Mouse (Mus musculus) spleen, embryonic (tissue): ENCODE results near the gene Acadl.

Experiments used
- CTCF ChIA-PET: fragments of 350-600 bp; sonication (Branson Sonifier 250); formaldehyde crosslinking; loops from one replicate; lab custom pipeline; 2022; lab: Charles Lee

The Acadl gene

DNA sequence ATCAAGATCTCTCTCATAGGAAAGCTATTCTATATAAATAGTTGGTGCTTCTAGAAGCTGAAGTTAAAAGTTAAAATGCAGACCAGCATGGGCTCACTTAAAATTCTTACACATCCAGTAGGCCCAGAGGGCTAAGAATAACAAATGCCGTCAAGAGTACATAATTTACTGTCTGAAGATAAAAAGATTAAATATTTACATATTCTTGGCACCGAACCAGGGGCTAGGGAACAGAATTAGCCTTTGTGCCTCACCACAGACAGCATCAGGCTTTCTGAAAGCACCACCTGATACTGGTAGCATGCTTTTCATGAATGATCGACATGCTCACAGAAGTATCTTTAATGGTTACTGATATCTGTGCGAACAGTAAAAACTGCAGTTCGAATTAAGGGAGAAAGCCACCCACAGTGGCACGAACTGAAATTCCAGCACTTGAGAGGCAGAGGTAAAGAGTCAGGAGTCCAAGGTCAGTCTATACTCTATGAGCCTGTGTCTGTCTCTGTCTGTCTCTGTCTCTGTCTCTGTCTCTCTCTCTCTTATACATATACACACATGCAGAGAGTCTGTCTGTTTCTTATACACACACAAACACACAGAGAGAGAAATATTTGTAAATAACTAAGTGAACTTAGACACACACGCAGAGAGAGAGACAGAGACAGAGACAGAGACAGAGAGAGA lies 23.2 kb downstream of the Acadl start:
- CTCF ChIA-PET, result no interaction called here

DNA sequence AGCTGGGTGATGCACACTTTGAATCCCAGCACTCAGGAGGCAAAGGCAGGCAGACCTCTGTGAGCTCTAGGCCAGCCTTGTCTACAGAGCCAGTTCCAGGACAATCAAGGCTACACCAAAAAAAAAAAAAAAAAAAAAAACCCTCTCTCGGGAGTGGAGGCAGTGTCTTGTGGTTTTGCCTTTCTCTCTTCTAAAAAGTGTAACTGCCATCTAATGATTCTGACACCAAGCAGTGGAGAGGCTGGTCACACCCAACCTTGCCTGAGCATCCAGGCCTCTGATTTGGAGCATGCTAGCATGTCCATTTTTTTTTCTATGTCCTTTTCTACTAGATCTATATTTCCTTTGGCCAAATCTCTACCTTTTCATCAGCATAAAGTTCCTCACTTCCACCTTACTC lies 23.9 kb downstream of the Acadl start:
- CTCF ChIA-PET, result interaction anchor here (0.7 kb wide), 1 partner anchor 184 kb away, joined by 4 read pairs; no protein-coding TSS in a partner anchor

DNA sequence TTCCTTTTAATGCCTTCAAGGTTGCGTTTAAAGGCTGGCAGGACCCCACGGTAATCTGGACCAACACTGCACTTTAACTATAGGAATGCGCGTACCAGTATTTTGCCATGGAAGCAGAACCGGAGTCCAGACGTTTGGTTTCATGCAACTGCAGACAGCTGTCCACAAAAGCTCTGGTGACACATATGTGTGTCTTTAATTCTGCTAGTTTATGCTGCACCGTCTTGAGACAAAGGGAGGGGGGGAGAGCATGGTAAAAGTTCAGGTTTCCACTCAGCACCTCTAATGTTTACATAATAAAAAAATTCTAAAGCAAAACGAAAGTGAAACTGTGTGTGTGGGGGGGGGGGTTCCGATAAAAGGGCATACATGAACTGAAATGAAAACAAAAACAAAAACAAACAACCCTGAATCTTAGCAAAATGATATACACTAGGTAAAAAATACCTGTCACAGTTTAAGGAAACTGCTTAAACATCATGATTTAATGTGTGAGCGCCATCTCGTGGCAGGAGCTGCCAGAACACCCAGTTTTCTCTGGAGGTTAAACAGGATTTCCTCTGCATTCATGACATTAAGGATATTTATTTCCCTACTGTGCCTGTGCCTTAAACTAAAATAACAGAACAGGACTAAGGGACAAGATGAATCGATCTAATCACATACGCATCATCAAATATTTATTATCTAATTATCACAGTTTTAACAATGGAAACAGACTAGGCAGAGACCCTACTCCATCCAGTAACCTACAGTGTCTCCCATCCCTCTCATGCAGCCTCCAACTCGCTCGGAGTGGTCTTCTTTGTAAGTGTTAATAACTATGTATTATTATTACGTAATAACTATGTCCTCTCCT lies 24.7 kb downstream of the Acadl start:
- CTCF ChIA-PET, result interaction anchor here (0.6 to 0.7 kb wide), 3 partner anchors 152 to 1585 kb away, joined by 4 to 9 read pairs (median 5); no protein-coding TSS in a partner anchor

DNA sequence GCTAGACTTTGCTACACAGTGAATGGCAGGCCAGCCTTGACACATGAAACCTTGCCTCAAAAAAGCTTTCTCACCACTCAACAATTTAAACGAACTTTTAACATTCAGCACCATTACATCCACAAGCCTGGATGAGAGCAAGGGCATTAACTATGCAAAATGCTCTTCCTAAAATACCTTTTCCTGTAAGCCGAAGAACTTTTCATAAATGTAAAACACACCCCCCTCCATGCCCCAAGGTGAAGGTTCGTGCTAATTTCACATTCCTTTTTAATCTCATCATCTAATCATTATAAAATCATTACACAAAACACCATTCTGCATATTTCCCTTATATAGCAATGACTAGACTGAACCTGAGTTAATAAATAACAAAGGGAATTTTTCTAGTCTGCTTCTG lies 25.9 kb downstream of the Acadl start:
- CTCF ChIA-PET, result no interaction called here

GRCm38 (mm10) chr1:66832636-66833165 lies 30.4 kb downstream of the Acadl start:
- CTCF ChIA-PET, result interaction anchor here (0.7 kb wide), 1 partner anchor 116 kb away, joined by 3 read pairs; no protein-coding TSS in a partner anchor

GRCm38 (mm10) chr1:66831824-66832600 lies 31.1 kb downstream of the Acadl start:
- CTCF ChIA-PET, result interaction anchor here (0.7 kb wide), 1 partner anchor 116 kb away, joined by 3 read pairs; no protein-coding TSS in a partner anchor

- CTCF ChIA-PET, result interaction anchor here (0.6 kb wide), 1 partner anchor 210 kb away, joined by 8 read pairs; no protein-coding TSS in a partner anchor
Measured at GRCm38 (mm10) chr1:66829400-66830080, 33.5 kb downstream of the Acadl start.

- CTCF ChIA-PET, result interaction anchor here (0.8 kb wide), 1 partner anchor 32 kb away, joined by 3 read pairs; no protein-coding TSS in a partner anchor
Measured at GRCm38 (mm10) chr1:66821966-66822365, 41.1 kb downstream of the Acadl start.

DNA sequence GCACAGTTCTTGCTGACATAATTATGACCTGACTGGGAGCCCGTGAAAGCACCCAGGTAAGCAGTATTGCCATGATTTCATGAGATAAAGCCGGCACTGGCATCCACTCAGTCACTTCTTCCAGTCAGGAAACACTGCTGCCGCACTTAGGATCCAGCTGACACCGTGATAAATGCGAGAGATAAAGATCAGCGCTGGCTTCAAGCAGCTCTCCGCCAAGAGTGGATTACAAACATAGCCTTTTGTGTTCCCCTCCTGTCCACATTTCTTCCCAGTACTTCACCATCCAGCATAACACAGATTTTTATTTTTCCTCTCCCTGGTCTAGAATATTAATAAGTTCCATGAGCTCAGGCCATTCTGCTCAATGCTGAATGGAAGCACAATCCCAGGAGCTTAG lies 42.8 kb downstream of the Acadl start:
- CTCF ChIA-PET, result no interaction called here

GRCm38 (mm10) chr1:66817865-66818315 lies 45.2 kb downstream of the Acadl start:
- CTCF ChIA-PET, result interaction anchor here (0.8 kb wide), 1 partner anchor 42 kb away, joined by 4 read pairs; no protein-coding TSS in a partner anchor

GRCm38 (mm10) chr1:66817453-66817839 lies 45.6 kb downstream of the Acadl start, which contains the start of gene Kansl1l:
Kansl1l (minus strand) TSS chr1:66817562.
- CTCF ChIA-PET, result interaction anchor here (0.8 kb wide), 1 partner anchor 42 kb away, joined by 4 read pairs; no protein-coding TSS in a partner anchor

DNA sequence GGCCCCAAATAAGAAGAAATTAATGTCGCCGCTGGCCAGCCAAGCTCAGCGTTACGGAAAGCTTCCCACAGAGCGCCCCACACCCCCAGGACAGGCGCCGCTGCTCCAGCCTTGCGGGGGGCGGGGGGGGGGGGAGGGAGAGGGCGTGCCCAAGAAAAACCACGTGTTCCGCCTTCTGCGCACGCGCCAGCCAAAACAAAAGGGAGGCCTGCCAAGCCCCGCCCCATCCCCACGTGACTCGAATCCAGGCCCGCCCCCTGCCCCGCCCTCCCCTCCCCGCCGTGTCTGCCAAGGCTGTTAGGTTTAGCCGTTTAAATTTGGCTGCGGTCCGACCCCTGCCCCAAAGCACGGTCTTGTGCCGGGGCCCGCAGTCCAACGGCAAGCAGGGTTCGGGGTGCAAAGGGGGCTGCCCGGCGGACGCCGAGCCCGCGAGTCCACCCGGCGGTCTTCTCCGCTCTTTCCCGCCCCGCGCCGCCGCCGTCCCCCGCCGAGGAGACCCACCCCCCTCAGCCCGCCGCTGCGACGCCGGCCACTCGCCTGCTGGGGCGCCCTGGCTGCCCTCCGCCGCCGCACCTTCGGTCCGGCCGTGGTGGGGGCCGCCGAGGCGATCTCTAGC lies 46.1 kb downstream of the Acadl start:
- CTCF ChIA-PET, result interaction anchor here (0.8 kb wide), 1 partner anchor 43 kb away, joined by 4 read pairs; no protein-coding TSS in a partner anchor

GRCm38 (mm10) chr1:66815941-66816777 lies 46.9 kb downstream of the Acadl start:
- CTCF ChIA-PET, result no interaction called here

GRCm38 (mm10) chr1:66814756-66815155 lies 48.3 kb downstream of the Acadl start:
- CTCF ChIA-PET, result no interaction called here

- CTCF ChIA-PET, result no interaction called here
Measured at GRCm38 (mm10) chr1:66813191-66813590, 49.9 kb downstream of the Acadl start.

DNA sequence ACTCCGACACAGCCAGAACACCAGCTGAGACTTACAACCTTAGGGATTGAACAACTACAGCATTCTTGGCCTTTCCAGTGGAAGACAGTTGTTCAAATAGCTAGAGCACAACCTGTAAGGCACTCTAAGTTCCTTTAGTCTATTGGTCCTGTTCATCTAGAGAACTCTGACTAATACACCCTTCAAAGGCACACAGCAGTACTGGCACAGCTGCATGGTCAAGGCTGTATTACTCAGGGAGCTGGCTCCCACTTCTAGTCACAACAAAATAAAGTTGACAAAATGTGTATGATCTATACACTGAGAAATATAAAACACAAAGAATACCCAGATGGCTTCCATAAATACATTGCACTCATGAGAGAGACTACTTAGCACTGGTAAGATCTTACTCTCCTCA lies 56.3 kb downstream of the Acadl start:
- CTCF ChIA-PET, result no interaction called here

DNA sequence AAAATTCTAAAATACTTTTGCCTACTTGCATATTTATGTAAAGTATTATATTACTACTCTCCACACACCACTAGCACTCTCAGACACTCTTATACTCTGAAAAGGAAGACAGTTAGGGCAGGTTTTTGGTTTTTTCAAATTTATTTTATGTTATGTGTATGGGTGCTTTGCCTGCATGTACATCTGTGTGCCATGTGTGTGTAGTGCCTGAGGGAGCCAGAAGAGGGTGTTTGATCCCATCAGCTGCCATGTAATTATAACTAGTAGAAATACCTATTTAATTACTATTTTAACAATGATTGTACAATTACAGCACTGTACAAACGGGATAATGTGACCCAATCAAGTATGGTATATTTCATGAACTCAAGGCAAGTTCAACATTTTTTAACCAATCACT lies 57.7 kb downstream of the Acadl start:
- CTCF ChIA-PET, result no interaction called here

DNA sequence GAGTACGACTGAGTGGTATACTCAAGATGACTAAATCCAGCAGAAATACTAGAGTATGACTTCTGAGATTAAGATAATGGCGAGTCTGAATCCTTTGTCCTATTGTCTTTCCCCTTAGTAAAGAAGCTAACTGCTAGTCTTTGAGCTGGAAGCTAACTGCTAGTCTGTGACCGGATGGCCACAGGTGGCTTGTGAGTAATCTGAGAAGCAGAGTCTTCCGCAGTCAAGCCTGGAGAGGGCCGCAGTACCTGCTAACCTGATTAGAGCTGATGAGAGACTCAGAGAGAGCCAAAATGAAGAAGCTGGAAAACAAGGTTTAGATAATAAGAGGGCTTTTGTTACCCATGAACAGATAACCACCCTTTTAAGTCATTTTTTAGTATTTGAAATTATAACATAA lies 58.4 kb downstream of the Acadl start:
- CTCF ChIA-PET, result no interaction called here

- CTCF ChIA-PET, result no interaction called here
Measured at GRCm38 (mm10) chr1:66797962-66798361, 65.1 kb downstream of the Acadl start.
